Mouse (Mus musculus) 416B (cell line): ENCODE measurements around the gene Cog2.

Experiments used
- DNase-seq: peaks from one replicate; pipeline ENCODE4 v3.0.0; 2011; ENCODE audit warnings: low read depth

Gene Cog2

DNA sequence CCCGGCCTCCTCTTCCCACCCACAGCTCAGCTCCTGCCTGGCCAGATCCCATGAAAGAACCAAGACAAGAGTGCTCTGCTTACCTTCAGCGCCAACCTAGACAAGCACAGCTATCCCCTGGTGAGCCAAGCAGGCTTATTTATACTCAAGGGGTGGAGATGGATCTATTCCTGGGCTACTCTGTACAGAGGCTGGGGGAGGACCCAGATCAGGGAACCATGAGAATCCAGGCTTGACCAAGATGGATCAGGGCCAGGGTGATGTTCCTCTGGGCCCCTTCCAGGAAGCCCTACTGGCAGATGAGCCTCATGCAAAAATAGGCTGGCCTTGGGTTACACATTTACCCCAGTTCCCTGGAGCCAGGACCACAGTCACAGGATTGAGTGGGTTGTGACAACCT lies 49.0 kb downstream of the Cog2 start, which contains the start of gene Agt:
TSS of gene Agt (minus strand) at position 114 of the 400 bp plus-strand sequence.
- no peak for DNase-seq

DNA sequence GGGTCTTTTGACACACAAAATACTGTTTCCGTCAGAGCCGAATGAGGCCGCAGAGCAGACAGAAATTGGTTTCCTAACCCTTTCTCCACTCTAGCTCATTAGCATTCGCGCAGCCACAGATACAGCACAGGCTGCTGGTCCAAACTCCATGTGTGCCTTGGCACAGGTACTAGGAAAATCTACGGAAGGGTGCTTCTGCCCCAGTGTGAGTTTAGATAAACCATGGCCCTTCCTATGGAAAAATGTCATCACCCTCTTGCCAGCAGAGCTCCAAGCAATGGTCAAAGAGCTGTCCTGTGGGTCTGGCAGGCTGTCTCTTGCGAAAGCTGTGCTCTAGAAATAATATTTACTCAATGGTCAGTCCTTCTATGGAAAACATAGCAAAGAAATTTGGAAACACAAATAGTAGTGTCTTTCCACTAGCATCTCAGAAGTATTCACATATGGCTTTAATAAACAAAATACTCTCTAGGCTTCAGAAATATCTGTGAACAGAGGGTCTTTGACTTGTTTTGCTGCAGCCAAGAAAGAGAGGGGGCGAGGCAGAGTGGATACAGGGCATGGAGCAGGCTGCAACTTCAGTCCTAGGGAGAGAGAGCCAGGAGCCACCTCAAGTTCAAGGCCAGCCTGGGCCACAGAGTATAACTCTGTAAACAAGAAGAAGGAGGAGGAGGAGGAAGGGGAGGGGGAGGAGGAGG lies 51.3 kb downstream of the Cog2 start:
- DNase-seq: peak; percentile 31

DNA sequence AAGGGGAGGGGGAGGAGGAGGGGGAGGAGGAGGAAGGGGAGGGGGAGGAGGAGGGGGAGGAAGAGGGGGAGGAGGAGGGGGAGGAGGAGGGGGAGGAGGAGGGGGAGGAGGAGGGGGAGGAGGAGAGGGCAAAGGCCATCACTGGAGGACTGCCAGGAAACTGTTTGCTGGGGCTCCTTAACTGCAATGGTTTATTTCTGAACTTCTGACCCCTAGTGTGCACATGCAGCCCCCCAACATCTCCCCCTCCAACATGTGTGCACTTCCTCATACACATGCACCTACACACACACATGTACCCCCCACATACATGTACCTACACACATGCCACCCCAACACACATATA lies 51.8 kb downstream of the Cog2 start:
- peak; percentile 8 for DNase-seq

DNA sequence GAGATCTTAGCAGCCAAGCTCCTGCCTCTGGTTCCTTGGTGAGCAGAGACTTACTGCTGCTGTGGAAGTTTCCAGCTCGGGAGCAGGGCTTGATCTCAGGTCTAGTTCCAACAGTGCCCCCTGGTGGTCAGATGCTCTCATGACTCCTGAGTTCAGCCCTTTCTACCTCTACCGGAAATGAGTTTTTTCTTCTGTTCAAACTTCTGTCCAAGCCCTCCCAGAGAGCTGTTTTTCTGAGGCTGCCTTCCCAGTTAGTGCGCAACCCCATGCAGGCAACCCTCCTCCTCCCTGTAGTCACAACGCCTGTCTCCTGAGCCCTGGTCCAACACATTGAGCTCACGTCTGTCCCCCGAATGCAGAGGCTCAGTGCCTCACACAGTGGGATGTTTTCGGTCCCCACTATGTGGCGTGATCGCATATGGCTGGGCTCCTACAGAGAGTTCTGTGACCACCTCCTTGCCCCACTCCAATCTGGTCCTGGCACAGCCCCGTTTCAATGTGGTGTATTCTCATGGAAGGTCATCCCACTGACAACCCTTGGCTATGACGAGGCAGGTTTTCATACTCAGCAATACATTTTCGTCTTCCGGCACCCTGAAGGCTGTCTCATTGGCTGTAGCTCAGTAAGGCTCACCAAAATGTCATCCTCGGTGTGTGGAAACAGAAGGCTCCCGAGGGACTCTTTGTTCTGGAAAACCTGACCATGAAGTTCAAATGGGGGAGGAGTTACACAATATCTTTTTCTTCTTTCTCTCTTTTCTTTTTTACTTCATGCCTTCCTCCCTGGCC lies 53.2 kb downstream of the Cog2 start:
- DNase-seq: peak; percentile 83

DNA sequence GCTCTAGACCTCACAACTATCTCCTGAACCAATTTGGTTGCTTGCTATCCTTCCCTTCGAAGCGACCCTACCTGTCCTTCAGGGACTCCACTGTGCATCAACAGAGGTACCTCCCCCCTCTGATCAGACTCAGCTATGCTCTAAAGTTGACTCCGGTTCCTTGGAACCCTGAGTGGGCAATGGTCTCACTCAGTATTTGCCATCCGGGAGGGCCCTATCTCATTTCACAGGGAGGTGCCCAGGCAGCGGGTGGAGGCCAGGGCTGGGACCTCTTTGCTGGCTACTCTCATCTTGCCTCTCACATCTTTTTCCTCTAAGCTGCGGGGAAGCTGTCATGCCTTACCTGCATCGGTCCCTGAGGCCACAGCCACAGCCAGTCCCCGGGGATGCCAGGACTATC lies 55.2 kb downstream of the Cog2 start, which contains the start of gene Capn9:
TSS of gene Capn9 (plus strand) at position 301 of the 400 bp plus-strand sequence.
- DNase-seq: no peak

DNA sequence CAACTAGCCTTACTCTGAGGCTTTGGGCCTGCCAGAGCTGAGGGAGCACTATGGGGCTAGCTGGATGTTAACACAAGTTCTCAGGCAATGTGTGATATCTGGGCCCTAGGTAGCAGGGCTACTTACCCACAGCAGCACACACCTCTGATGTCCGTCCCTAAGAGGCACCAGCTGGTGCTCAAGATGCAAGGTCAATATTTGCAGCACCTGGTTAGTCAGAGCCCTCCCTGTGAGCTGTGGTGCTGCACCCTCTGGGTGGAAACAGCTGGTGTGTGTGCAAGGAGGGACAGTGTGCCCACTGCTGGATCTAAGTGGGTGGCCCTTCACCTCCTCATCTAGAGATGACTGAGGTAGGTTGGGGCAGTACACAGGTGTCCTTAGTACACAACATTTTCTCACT lies 56.2 kb downstream of the Cog2 start:
- DNase-seq: no peak

DNA sequence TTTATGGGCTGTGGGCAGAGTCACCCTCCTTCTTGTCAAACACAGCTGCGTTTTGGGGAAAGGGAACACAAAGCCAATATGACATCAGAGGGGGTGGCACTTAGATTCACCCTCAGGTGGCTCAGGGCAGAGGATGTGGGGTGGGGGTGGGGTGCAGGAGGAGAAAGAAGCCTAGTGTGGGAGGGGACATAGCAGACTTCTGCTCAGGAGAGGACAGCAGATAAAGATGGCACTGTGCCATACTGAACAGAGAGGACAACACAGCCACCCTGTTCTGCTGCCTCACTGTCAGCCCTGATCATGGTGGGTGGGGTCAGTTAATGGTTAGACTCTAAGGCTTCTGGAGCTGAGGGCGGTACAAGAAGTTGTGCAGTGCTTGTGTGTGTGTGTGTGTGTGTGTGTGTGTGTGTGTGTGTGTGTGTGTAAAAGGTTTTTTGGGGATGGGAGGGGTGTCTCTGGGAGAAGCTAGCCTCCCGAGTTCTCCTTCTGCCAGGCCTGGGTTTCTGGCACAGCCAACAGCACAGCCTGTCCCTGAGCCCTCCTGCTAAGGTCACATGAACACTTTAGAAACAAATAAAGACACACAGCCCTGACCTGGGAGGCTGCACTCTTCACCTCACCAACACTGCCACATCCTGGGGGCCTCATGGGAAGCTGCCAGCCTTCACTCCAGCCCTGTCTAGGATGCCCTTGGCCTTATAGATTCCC lies 65.3 kb downstream of the Cog2 start:
- DNase-seq: no peak

DNA sequence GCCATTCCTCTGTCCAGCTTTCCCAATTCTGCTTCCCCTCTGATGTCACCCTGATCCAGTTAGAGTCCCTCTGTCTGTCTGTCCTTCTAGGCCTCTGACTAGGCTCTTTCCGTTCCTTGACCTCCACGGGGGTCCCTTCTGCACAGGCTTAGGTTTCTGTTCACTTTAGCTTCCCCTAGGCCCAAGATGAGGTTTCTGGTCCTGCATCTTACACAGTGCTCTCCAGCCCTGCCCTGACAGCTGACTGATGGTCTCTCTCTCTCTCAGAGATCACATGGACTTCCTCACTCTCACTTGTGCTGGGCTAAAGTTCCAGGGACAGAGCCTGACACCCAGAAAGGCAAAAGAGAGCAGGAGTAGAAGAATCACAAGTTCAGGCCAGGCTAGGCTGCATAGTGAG lies 66.0 kb downstream of the Cog2 start:
- no peak for DNase-seq

DNA sequence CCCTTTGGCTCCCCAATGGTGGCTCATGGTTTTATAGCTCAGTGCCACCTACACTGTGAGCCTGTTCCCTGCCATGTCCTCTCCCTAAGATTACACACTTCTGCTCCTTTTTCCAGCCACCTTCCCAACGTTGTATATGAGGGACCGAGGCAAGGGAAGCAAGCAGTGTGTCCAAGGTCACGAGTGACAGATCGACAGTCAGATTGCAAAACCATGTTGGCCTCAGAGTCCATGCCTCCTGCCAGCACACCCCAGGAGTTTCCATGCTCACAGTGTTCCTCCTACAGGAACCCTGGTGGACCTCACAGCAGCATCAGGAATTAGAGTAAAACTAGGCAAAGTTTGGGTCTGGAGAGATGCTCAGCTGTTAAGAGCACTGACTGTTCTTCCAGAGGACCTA lies 68.8 kb downstream of the Cog2 start:
- no peak for DNase-seq
